Mouse (Mus musculus) hindlimb bud, embryonic 11.5 days (tissue): Measurements from ENCODE around the gene Sf3a2.

ENCODE experiments used
- DNase-seq: peaks from one replicate; pipeline ENCODE4 v3.0.0-alpha.2; 2012; ENCODE audit warnings: low read depth, low spot score; ENCODE audit errors: extremely low spot score

Gene Sf3a2

GRCm38 (mm10) chr10:80774981-80775380, 23.0 kb upstream of the Sf3a2 start:
- no peak for DNase-seq

DNA sequence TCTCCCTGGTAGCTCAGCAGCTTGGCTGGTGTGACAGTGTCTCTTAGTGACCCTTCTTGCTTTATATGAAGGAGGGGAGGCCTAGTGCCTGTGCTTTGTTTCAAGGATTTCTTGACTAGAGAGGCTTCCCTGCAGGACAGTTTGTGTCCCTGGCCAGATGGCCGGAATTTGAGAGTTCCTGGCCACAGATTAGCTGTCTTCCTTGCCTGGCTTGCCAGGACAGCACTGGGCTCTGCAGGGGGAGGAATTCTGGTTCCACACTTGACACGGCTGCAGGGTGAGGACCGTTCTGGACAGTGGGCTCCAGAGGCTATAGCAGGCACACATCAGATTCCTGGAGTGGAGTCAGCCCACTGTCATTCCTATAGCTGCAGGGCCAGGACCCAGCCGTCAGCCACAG, 22.3 kb upstream of the Sf3a2 start:
- DNase-seq: no peak

DNA sequence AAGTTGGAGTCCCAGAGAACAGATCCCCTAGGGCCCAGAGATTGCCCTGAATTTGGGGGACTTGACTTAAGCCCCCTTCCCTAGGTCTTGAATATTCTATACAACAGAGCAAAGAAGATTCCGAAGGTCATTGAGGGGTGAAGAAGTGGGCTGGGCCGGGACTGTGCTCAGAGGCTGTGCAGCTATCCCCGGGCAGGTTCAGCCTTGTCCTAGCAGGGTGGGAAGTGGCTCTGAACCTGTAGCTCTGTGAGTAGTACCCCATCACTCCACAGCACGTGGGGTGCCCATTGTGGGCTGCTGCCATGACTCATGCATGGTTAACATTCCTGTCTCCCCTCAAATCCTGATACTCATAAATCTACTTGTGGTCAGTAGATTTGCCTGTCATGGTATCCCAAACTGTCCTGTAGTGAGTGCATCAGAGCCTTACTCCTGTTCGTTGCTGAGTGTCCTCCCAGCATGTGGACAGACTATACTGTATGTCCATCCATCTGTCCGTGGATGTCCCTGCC, 21.6 kb upstream of the Sf3a2 start:
- DNase-seq: no peak

DNA sequence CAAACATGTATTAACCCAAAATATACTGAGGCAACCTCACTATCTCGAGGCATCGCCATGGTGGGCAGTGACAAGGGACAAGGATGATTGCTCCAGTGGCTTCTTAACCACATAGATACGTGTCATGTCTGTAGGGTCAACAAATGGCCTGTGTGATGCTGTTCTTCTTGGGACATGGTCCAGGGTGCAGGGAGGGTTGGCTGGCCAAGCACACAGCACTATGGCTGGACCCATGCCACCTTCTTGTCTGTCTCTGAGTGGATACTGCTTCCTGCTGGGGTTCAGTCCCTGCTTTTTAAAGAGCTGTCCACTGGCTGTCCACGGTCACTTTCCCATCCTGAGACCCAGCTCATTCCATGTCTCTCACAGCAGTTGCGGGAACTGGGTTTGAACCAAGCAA, 20.9 kb upstream of the Sf3a2 start:
- DNase-seq: no peak

DNA sequence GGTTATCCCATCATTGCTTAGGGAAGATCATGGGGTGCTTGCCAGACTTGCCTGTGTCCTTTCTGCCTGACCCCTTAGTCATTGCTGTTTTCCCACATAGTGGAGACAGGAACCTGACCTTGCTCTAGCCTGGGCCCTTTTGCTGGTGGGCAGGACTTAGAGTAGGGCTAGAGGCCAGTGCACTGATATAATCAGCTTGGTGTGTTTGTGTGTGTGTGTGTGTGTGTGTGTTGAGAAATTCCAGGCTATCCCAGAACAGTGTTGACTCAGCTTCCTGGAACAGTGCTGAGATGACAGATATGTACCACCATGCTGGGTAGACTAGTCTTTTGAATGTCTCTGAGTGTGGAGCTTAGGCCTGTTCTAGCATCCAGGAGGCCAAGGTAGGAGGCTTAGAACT, 18.4 kb upstream of the Sf3a2 start:
- DNase-seq: no peak

GRCm38 (mm10) chr10:80784302-80784701, 13.7 kb upstream of the Sf3a2 start:
- DNase-seq: no peak

- DNase-seq: no peak
Measured at GRCm38 (mm10) chr10:80784871-80785270, 13.1 kb upstream of the Sf3a2 start.

- DNase-seq: no peak
Measured at GRCm38 (mm10) chr10:80785963-80786362, 12.0 kb upstream of the Sf3a2 start.

DNA sequence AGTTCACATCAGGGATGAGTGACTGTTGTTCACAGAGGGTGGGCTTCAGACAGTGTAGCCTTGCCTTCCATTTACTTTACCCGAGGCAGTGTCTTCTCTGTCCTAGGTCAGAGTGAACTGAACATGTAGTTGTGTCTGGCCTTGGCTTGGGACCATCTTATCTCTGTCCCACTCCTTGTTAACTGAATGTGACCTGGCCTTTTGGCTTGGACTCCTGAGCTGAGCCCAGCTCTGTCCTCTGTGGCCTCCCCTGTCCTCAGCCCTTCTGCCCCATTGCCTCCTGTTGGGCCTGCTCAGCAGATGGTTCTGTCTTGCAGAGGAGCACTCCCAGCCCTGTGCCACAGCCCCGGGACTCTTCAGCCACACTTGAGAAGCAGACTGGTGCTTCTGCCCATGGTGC, 10.5 kb upstream of the Sf3a2 start:
- no peak for DNase-seq

DNA sequence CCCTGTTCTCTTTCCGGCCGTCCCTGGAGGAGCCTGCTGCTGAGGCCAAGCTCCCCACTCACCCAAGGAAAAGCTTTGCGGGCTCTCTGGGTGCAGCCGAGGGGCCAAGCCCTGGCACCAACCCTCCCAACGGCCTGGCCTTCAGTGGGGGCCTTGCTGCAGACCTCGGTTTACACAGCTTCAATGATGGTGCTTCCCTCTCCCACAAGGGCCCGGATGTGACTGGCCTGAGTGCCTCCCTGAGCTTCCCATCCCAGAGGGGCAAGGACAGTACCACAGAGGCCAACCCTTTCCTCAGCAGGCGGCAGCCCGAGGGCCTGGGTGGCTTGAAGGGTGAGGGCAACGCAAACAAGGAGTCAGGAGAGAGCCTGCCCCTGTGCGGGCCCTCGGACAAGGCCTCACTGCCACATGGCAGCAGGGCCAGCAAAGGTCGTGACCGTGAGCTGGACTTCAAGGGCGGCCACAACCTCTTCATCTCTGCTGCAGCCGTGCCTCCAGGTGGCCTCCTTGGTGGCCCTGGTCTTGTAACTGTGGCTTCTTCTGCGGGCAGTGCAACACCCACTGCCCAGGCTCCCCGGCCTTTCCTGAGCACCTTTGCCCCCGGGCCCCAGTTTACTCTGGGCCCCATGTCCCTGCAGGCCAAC, 7.1 kb upstream of the Sf3a2 start:
- DNase-seq: no peak

- no peak for DNase-seq
Measured at GRCm38 (mm10) chr10:80791476-80792174, 6.4 kb upstream of the Sf3a2 start.

- DNase-seq: no peak
Measured at GRCm38 (mm10) chr10:80792175-80793032, 5.6 kb upstream of the Sf3a2 start.

GRCm38 (mm10) chr10:80793033-80793784, 4.8 kb upstream of the Sf3a2 start:
- DNase-seq: no peak

DNA sequence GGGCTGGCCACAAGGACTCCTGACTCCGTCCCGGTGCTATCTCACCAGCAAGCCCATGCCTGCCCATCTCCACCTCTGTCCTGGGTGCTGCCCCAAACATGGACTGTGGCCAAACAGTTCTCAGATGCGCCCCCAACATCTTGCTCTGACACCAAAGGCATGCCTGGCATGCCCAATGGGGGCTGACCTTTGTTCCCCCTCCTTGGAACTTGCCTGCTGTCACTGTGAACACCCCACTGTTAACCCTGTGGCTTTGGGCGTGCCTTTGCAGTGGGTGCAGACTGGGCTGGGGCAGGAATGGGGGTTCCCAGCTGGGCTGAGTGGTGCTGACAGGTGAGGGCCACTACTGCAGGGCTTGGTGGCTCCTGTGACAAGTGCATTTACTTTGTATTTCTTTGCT, 4.2 kb upstream of the Sf3a2 start:
- no peak for DNase-seq

- DNase-seq: no peak
Measured at GRCm38 (mm10) chr10:80794750-80795149, 3.2 kb upstream of the Sf3a2 start.

GRCm38 (mm10) chr10:80796307-80796848, 1.6 kb upstream of the Sf3a2 start:
- DNase-seq: no peak

DNA sequence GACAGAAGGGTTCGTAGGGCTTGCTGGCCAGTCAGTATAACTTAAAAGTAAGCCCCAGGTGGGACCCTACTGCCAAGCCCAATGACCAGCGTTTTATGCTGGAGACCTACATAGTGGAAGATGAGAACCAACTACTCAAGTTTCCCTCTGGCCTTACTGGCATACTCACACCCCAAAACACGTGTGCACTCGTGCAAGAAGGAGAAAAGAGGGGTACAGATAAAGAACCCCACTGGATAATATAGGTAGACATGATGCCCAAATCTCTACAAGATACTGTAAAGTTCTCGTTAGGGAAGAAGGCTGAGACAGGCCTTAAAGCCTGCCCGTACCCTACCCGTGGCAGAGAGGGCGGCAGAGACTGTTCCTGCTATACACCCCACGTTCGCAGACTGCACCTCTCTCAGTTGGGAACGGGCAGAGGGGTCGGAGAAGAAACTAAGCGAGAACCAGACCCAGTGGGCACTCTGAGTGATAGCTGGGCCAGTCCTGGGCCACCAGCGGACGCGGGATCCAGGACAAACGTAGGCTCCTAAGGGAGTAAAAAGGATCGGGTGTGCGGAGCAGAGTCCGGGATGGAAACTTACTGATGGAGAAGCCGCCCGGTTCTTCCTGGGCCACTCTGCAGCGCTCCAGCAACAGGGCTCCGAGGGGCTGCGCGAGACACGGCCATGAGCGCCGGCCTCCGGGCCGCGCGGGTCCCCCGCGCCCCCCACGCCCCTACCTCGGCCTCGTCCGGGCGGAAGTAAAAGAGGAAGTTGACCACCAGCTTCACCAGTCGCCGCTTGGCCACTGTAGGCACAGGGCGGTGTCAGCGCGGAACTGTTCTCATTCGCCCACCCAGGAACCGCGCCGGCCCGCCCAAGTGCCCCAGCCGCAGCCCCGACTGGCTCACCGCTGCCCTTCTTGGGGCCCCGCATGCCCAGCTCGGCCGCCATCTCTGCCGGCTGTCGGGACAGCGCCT, 530 bp upstream of the Sf3a2 start:
- no peak for DNase-seq

- DNase-seq: no peak
Measured at GRCm38 (mm10) chr10:80799070-80799566, 1.1 kb downstream of the Sf3a2 start.

DNA sequence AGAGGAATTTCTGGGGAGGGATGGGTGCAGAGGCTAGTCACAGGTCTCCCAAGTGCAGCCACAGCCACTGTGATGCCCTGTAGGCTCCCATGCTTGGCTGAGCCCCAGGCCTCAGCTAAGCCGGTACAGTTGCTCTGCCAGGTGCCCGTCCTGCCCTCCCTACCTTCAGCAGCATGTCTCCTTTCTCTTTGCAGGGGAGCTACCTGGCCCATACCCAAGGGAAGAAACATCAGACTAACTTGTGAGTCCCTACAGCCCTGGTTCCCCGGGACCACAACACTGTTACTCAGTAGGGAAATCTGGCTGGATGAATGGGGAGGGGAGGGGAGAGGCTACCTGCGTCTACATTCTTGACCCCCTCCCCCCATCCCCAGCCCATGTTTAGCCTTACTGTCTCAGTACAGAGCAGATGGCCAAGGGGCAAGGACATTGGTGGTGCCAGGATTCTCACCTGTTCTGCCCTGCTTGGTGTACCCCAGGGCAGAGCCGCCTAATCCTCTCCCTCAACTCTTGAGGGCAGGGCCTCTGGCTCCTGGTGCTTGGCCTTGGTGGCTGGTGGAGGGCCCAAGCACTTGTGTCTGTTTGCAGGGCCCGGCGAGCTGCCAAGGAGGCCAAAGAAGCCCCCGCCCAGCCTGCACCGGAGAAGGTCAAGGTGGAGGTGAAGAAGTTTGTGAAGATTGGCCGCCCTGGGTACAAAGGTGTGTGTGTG, 4.4 kb downstream of the Sf3a2 start:
- DNase-seq: no peak
